Mouse (Mus musculus) activated CD4-positive, CD25-positive, alpha-beta regulatory T cell, adult 4 months (primary cell): ENCODE data around the gene Snx27. TPM values are rescaled to one million over a fixed set of nuclear protein-coding genes. Genes with fewer than 3 reads are reported as not detected.

Source experiments
- ATAC-seq: one replicate; pipeline ENCODE4 v1.8.0; 2017
- polyA plus RNA-seq, 2 experiments: library from polyadenylated mRNA; unstranded; fragments of 100-300 nt; shearing (Covaris generic); gene quantifications; one replicate each; pipeline ENCODE4 v1.2.1; 2017

Snx27 gene
- polyA plus RNA-seq, 2 experiments from 2014 or later = 13.2 to 16.0 TPM

DNA sequence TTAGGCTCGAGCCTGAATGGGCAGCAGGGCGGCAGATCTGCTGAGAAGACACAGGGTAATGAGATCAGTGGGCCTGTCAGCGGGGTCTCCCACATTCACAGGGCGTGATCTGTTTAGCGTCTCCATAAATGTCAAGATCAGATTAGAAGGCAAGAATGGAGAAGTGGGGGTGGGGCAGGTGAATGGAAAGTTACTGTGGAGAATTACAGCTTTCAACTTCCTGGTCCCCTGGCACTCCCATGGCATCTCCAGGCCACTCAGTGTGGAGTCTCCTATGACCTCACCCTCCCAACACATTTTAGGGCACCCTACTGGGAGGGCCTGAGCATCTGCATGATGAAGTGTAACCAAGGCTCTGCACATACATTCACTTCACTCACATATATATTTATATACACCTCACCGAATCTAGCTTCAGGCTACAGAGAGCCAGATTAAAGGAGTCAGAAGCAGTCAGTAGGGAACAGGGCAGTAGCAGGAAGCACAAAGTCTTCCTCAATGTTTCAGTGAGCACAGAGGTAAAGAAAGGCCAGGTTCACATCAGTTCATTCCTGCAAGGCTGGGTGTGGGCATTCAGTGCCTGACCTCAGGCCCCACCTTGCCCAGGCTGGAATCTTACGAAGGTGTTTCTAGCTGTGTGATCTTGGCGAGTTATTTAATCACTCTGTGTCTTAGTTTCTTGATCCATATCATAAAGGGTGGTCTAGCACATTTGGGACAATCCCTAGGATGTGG is 106.0 kb downstream of the Snx27 start:
- no peak for ATAC-seq

DNA sequence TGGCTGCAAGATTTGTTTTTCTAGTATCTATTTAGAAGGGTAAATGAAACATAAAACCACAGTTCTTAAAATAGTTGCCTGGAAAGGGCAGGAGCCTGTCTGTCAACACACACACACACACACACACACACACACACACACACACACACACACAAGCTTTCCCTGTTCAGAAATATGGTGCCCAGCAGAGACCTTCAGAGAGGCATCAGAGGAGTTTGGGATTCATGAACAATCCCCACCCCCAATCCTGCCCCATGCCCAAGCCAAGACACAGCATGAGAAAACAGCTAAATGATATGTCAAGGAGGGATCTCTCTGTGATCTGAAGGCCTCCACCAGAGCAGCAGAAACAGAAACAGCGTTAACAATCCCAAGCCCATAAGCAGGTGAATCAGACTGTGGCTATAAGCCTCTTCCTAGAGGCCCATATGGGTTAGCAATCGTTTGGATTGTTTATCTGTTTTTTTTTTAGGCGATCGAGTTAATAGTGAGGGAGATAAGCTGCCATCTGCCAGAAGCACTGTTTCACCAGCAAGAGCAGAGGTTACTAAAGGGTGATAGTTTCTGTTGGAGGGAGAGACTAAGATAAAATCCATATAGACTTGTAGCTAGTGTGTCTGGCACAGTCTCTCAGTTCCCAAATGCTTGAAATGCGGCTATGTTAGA is 108.8 kb downstream of the Snx27 start:
- ATAC-seq = no peak

DNA sequence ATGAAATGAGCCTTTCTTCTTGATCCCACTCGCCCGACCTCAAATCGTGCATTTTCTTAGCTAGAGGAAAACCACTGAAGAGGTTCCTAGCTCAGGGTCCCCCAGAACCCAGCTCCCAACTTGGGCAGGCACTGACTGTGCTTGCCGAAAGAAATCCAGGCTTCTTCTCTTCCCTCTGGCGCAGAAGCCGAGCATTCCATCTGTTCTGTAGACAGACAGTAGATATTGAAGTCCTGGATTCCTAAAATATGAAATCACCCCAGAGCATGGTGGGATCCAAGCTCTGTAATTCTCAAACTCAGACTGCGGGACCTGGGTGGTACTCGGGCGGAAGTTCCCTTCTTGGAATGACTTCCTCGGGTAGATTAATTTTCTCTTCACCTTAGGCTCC is 109.4 kb downstream of the Snx27 start:
- no peak for ATAC-seq

DNA sequence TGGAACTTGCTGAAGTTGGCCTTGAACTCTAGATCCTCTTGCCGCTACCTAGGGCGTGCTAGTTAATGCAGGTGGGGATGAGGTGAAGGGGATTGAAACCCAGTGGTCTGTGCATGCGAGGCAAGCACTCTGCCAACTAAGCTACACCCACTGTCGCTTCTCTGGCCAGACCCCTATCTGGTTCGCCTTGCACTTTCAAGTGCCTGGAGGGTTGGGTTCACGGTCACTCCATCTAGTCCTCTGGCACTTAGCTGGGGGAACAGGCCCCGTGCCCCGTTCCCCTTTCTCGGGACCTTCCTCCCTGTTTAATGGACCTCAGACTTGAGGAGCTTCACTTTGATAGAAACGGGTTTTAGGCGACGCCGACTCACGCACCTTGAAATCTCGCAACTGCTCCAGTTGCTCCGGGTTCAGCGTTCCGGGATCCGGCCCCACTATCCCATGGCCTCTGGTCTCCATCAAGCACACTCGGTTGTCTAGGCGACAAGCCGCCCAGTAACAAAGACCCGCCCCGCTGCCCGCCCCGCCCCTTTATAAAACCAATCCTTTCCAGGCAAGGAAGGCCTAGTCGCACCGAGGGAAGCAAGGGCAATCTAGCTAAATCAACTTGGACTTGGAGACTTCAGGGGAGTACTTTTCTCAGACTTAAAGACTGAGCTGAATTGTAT is 109.9 kb downstream of the Snx27 start:
- no peak for ATAC-seq

DNA sequence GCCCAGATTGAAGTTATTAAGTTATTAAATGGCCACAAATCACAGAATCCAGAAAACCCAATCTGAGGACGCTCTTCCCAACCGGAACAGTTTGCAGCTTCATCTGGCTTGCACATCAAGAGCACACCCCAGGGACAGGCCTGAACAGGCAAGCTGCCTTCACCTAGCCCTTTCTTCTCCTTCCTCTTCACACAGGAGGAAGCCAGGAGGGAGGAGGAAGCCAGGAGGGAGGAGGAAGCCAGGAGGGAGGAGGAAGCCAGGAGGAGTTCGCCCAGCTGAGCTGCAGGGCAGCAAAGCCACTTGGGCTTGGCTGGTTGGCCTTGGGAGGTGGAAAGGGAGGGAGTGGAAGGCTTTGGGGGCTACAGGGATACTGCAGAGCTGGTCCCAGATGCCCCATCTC is 113.6 kb downstream of the Snx27 start:
- ATAC-seq = no peak

DNA sequence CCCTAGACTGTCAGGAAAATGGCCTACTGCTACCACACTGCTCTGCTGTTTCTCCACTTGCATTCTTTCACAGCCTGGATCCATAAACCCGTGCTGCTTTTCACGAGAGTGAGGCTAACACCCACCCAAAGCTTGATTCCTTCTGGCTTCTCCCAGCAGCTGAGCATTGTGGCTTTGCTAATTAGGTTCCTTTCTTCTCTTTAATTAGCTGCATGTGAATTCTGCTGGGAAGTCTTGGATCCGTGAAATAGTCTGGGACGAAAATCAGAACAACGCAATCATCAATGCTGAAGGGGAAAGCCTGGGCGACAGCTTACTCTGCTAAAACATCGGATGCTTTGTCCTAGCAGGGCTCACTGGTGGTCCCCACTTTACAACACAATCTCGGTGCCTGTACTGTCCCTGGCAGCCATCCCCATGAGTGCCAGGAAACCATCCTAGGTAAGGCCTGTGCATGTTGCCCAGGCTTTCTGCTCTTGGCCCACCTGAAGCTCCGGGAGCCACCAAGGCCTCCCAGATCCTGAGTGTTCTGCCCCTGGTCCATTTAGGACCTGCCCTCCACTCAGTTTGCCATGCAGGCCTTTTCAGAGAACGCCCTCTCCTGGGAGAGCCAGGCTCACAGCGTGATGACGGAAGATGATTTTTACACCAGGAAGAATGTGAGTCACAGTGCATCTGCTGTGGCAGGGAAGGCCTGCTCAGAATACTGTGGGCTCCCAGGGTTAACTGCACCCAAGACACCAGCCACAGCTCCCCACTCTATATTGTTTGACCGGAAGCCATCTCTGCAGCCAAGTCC is 116.7 kb downstream of the Snx27 start:
- no peak for ATAC-seq

DNA sequence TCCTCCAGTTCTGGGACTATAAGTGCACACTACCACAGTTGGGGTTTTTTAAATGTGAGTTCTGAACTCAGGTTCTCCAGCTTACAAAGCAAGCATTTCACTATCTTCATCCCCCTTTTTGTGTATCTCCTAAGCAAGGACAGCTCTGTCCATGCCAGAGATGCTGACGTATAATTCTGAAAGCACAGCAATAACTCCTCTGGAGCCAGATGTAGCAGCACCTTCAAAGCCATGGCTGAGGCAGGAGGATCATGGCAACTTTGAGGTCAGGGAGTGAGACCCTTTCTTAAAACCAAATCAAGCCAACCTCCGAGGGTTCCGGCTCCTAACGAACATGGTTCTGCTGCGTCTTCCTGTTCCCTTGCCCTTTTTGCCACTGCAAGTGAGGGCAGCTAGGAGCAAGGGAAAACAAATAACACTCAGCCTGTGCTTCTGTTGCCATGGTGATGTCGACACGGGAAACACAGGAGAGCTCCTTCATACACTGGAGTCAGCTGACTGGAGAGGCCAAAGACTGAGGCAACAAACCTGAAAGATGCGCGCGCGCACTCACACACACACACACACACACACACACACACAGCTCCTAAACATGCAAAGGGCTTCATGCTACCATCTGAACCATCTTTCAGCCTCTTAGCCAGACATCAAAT is 118.5 kb downstream of the Snx27 start:
- ATAC-seq = no peak

DNA sequence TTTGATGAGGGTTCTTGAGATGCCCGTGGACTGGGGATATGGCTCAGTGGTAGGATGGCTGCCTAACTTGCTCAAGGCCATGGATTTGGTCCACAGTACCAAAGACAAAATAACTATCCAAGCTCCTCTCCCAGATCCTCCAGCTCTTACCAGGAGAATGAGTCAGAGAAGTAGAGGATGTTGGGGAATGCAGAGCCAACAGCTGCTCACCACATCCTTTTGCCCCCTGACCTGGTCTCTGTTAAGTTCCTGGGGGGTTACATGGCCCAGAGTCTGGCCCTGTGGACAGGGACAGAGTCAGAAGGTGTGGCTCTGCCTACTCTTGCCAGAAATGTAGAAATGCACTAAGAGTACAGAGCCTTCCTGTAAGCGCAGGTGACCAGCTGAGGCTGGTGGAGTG is 122.7 kb downstream of the Snx27 start:
- no peak for ATAC-seq

DNA sequence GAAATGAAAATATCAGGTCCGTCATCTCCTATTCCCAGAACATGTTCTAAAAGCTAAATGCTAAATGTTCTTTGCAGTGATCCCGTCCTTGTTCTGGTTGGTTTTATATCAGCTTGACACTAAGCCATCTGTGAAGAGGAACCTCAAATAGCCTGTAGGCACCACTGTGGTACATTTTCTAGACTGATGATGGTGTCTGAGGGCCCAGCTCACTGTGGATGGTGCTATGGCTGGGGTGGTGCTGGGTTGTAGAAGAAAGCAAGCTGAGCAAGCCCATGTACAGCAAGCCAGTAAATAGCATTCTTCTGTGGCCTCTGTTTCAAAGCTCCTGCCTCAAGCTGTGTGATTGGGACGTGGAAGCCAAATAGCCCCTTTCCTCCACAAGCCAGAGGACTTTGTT is 125.5 kb downstream of the Snx27 start:
- no peak for ATAC-seq

DNA sequence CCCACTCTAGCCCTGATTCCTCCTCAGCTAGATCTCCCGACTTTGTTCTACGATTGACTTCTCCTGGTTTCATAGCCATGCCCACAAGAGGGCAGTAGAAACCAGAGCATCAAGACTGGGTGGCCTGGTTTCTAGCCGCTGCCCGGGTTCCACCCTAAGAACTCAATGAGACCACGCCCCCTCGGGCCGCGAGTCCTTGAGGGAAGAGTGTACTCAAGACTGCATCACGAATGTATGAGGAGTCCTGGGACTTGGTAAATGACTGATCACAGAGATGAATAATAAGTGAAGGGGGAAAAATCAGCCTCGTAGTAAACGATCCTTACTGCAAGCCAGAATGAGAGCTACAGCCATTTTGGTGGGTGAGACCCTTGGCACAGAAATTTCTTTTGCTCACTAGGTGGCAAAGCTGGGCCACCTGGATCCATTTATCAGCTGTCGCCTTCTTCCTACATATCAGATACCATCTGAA is 126.0 kb downstream of the Snx27 start:
- peak; percentile 81 for ATAC-seq

DNA sequence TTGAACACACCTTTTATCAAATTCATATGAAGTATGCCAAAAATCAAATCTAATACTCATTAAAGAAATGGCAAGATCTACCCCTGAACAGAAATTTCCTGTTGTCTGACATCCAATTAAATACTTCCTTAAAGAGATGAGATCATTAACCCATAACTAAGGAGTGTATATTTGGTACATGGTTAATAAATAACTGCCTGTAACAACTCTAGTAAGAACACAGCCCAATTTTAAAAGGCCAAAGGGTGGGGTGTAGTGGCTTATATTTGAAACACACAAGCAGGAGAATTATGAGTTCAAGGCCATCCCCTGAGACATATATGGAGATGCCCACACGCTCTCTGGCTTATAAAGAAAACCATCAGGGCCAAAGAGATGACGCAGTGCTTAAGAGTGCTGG is 133.1 kb downstream of the Snx27 start:
- ATAC-seq = no peak

Other genes with a start within 250 kb of the Snx27 start
- gene Them5, start 240.6 kb downstream of the Snx27 start, polyA plus RNA-seq = not detected
- not detected for gene C2cd4d, start 220.3 kb downstream of the Snx27 start, polyA plus RNA-seq
- 1 to 10 TPM; 6.5 to 7.4 TPM for gene Rorc, start 209.9 kb downstream of the Snx27 start, polyA plus RNA-seq
- 1 to 10 TPM in 1 of 2 experiments, under 1 TPM in 1; 0.29 to 1.4 TPM for gene Lingo4, start 184.2 kb downstream of the Snx27 start, polyA plus RNA-seq
- 1 to 10 TPM; 4.9 to 6.1 TPM for gene Tdrkh, start 169.4 kb downstream of the Snx27 start, polyA plus RNA-seq
- 10 to 100 TPM; 52.3 to 63.6 TPM for gene Mrpl9, start 139.4 kb downstream of the Snx27 start, polyA plus RNA-seq
- under 1 TPM in 1 of 2 experiments, not detected in 1; 0.74 TPM for gene Oaz3, start 138.8 kb downstream of the Snx27 start, polyA plus RNA-seq
- under 1 TPM; 0.52 to 0.57 TPM for gene Celf3, start 104.4 kb downstream of the Snx27 start, polyA plus RNA-seq
- gene Riiad1, start 102.4 kb downstream of the Snx27 start, polyA plus RNA-seq = 1 to 10 TPM in 1 of 2 experiments, not detected in 1; 1.3 TPM
- gene Gm10972, start 60.4 kb upstream of the Snx27 start, polyA plus RNA-seq = not detected
- 1 to 10 TPM; 2.3 to 2.4 TPM for gene Tuft1, start 76.2 kb upstream of the Snx27 start, polyA plus RNA-seq
- not detected for gene Selenbp2, start 110.8 kb upstream of the Snx27 start, polyA plus RNA-seq
- gene Cgn, start 203.8 kb upstream of the Snx27 start, polyA plus RNA-seq = not detected